Mouse (Mus musculus): ENCODE measurements around the gene Shisa5. TPM values are rescaled to one million over a fixed set of nuclear protein-coding genes. Genes with fewer than 3 reads are reported as not detected.

Gene Shisa5
- polyA plus RNA-seq, 1 experiment, result 21.0 TPM

DNA sequence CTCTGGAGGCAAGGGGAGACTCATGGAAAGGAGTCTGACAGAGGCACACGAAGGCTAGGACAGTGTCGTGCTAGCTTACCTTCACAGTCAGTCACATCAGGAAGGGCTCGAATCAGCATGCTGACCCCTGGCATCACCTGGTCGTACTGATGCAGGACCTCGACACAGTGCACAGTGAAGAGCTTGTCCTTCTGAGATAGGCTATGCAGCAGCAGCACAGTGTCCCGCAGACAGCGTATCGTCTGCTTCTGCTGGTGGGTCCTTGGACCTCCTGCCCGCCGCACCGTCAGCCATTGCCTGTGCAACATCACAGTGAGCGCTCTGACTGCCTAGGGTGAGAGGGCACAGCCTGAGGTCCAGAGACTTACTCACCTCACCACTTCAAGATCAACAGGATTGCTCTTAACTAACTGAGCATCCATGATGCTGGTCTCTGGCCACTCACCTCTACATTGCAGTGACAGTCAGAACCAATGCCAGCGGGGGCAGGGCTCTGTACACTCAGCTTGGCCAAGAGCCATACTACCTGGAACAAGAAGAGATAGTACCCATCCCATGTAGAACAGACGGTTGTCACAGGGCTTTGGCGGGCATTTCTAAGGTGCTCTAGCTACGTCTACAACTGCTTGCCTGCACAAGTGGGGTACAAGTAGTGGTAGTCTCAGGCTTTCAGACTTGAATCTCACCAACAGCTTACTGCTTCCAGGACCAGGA lies 22.0 kb downstream of the Shisa5 start:
- no peak overlapping the region for H3K4me3 ChIP-seq (ENCODE audit: control insufficient read depth, low read depth, low read length)
- H3K36me3 ChIP-seq (ENCODE audit: control insufficient read depth, insufficient read depth, low read length), result no peaks in the 10 kb centered on the region

DNA sequence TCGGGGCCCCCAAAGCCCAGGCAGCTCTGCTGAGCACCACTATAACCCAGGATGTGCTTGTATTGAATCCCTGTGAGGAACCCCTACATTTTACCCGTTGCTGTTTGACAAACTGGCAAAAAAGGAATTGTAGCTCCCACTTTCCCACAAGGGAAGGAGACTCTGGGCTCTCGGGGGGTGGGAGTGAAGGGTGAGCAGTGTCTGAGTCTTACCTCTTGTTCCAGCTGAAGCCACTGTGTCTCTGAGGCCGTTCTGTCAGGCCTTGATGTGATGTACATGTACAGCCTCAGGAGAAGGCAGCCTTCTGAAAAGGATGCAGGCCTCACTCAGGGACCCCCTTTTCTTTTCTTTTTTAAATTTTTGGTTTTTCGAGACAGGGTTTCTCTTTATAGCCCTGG lies 22.5 kb downstream of the Shisa5 start:
- Histone ChIP-seq H3K4me1 (ENCODE audit: control insufficient read depth, insufficient read depth, low read length) (no peaks in the 10 kb centered on the region), H3K36me3 (ENCODE audit: control insufficient read depth, insufficient read depth, low read length) (no peaks in the 10 kb centered on the region)

More for the DNA sequence above, 22.0 kb downstream of the Shisa5 start:
- Histone ChIP-seq H3K27ac (ENCODE audit: control insufficient read depth, insufficient read depth, low read depth, low read length) (no peak overlapping the region), H3K27me3 (ENCODE audit: control insufficient read depth, insufficient read depth, low read length) (no peaks in the 10 kb centered on the region), H3K4me1 (ENCODE audit: control insufficient read depth, insufficient read depth, low read length) (no peaks in the 10 kb centered on the region)
- TF ChIP-seq POLR2A (IDR thresholded peaks at IDR 0.05; ENCODE audit: control insufficient read depth, low read depth, low read length), result no peak

DNA sequence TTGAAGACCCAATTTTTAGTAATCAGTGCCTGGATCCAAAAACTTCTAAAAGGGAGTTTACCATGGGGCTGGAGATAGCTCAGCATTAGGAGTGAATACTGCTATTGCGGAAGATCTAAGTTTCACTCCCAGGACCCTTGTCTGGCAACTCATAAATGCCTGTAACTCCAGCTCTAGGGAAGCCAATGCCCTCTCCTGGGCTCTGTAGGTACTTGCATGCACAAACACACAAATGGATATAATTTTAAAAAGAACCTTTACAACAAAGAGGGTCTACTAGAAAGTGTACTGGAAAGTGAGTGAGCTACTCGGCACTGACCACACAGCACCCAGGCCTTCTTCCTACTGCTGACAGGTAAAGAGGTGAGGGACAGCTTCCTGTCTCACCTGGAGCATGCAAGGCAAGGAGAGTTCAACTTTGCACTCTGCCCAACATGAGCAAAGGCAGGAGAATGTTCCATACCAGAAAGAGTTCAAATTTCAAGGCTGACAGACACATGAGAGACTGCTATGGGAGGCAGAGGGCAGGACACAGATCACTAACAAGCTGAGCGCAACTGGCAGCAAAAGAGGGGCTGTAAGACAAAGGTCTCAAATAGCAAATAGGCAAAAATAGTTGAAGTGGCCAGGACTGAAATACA lies 29.9 kb downstream of the Shisa5 start:
- H3K27me3 ChIP-seq (ENCODE audit: control insufficient read depth, insufficient read depth, low read length), result no peaks in the 10 kb centered on the region
- H3K36me3 ChIP-seq (ENCODE audit: control insufficient read depth, insufficient read depth, low read length), result peaks cover 4% of the 10 kb centered on the region
- no peak overlapping the region for H3K27ac ChIP-seq (ENCODE audit: control insufficient read depth, insufficient read depth, low read depth, low read length)
- H3K4me1 ChIP-seq (ENCODE audit: control insufficient read depth, insufficient read depth, low read length), result no peaks in the 10 kb centered on the region
- TF ChIP-seq CTCF (IDR thresholded peaks at IDR 0.05; ENCODE audit: control insufficient read depth, insufficient read depth, insufficient replicate concordance, low read depth, low read length), result no peak
- no peak for TF ChIP-seq POLR2A (IDR thresholded peaks at IDR 0.05; ENCODE audit: control insufficient read depth, low read depth, low read length)
- H3K4me3 ChIP-seq (ENCODE audit: control insufficient read depth, low read depth, low read length), result no peak overlapping the region

More for the DNA sequence above, 22.5 kb downstream of the Shisa5 start:
- Histone ChIP-seq H3K27ac (ENCODE audit: control insufficient read depth, insufficient read depth, low read depth, low read length) (no peak overlapping the region), H3K27me3 (ENCODE audit: control insufficient read depth, insufficient read depth, low read length) (no peaks in the 10 kb centered on the region), H3K4me3 (ENCODE audit: control insufficient read depth, low read depth, low read length) (no peak overlapping the region)
- TF ChIP-seq CTCF (IDR thresholded peaks at IDR 0.05; ENCODE audit: control insufficient read depth, insufficient read depth, insufficient replicate concordance, low read depth, low read length) (no peak), POLR2A (IDR thresholded peaks at IDR 0.05; ENCODE audit: control insufficient read depth, low read depth, low read length) (no peak)

DNA sequence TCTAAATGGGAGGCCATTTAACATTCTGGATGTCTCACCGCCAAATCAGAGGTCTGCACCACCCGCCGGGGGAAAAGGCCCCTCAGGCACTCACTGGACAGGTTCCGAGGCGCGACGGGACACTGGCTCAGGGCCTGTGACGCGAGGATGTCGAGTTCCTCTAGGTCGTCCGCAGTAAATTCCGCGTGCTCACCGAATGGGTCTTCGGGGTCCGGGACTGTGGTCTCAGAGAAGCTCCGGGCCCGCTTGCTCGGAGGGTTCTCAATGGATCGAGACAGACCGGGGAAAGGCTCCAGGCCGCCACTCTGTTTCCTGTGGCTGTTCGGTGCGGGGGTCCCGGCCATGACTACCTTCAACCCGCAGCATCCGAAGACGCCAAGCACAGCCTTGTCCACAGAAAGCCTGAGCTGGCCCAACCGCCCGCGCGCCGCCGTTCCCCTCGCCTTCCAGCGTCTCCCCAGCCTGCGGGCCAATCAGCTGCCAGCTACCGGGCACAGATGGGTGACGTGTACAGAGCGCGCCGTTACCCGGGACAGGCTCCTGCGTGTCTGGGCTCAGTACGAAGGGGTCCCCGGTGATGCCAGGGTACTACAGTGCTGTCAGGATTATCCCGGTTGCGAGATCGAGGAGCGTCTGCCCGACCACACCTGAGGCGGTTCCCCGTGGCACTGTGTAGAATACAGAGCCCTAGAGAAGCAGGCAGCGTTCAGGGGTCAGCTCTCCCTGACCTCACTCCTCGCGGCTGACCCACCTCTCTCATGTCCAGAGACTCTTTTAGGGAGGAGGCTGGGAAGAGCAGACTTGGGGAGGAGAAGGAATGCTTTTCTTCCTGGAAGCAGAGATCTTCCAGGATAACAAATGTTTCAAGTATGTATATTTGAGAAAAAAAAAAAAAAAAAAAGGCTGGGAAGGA lies 35.6 kb downstream of the Shisa5 start, which contains the start of gene Atrip:
TSS of gene Atrip (minus strand) at position 464 of the 913 bp plus-strand sequence.
- no peaks in the 10 kb centered on the region for H3K27me3 ChIP-seq (ENCODE audit: control insufficient read depth, insufficient read depth, low read length)
- TF ChIP-seq CTCF (IDR thresholded peaks at IDR 0.05; ENCODE audit: control insufficient read depth, insufficient read depth, insufficient replicate concordance, low read depth, low read length) (no peak), POLR2A (IDR thresholded peaks at IDR 0.05; ENCODE audit: control insufficient read depth, low read depth, low read length) (peak; percentile 66)
- peaks cover 3% of the 10 kb centered on the region for H3K4me1 ChIP-seq (ENCODE audit: control insufficient read depth, insufficient read depth, low read length)
- peak within 1 kb of the TSS; percentile 84 for H3K27ac ChIP-seq (ENCODE audit: control insufficient read depth, insufficient read depth, low read depth, low read length)
- H3K4me3 ChIP-seq (ENCODE audit: control insufficient read depth, low read depth, low read length), result peak within 1 kb of the TSS; percentile 91
- H3K36me3 ChIP-seq (ENCODE audit: control insufficient read depth, insufficient read depth, low read length), result peaks cover 3% of the 10 kb centered on the region

DNA sequence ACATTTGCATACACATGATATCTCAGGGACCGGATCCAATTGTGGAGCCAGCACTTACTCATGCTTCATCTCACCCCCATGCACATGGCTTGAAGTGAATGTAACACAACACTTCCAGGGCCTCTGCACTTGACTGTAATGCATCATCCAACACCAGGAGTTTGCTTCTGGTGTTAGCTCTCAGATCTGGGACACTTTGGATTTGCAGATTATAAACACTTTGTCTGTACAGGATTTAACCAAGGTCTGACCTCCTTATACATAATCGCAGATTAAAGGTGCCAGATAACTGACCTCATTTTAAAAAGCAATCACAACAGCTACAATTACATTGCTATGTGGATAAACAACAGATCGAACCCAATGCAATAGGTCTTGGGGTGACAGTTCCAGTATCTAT lies 42.2 kb downstream of the Shisa5 start:
- no peak for TF ChIP-seq POLR2A (IDR thresholded peaks at IDR 0.05; ENCODE audit: control insufficient read depth, low read depth, low read length)
- TF ChIP-seq CTCF (IDR thresholded peaks at IDR 0.05; ENCODE audit: control insufficient read depth, insufficient read depth, insufficient replicate concordance, low read depth, low read length), result no peak
- Histone ChIP-seq H3K4me1 (ENCODE audit: control insufficient read depth, insufficient read depth, low read length) (peaks cover 4% of the 10 kb centered on the region), H3K4me3 (ENCODE audit: control insufficient read depth, low read depth, low read length) (no peak overlapping the region), H3K27me3 (ENCODE audit: control insufficient read depth, insufficient read depth, low read length) (no peaks in the 10 kb centered on the region), H3K27ac (ENCODE audit: control insufficient read depth, insufficient read depth, low read depth, low read length) (no peak overlapping the region), H3K36me3 (ENCODE audit: control insufficient read depth, insufficient read depth, low read length) (no peaks in the 10 kb centered on the region)

DNA sequence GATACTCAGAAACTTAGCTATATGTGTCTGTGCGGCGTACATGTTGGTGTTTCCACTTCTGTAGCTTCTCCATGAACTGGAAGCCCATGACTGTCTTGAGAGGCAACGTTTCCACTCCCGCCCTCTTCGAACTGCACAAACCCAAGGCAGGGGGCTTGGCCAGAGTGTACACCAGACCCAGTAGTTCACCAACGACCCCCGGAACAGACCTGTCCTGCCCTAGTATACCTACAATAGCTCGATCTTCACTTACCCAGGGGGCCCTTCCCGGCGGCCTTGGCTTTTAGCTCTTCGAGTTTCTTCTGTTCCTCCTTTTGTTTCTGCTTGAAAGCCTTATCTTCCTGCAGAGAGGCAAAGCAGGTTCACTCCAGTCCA lies 43.4 kb downstream of the Shisa5 start:
- Histone ChIP-seq H3K4me1 (ENCODE audit: control insufficient read depth, insufficient read depth, low read length) (peaks cover 4% of the 10 kb centered on the region), H3K36me3 (ENCODE audit: control insufficient read depth, insufficient read depth, low read length) (no peaks in the 10 kb centered on the region), H3K27ac (ENCODE audit: control insufficient read depth, insufficient read depth, low read depth, low read length) (no peak overlapping the region), H3K4me3 (ENCODE audit: control insufficient read depth, low read depth, low read length) (peak overlapping the region; percentile 91), H3K27me3 (ENCODE audit: control insufficient read depth, insufficient read depth, low read length) (no peaks in the 10 kb centered on the region)
- TF ChIP-seq CTCF (IDR thresholded peaks at IDR 0.05; ENCODE audit: control insufficient read depth, insufficient read depth, insufficient replicate concordance, low read depth, low read length) (no peak), POLR2A (IDR thresholded peaks at IDR 0.05; ENCODE audit: control insufficient read depth, low read depth, low read length) (no peak)

All from testis, adult 2 months (tissue).